Mouse (Mus musculus): ENCODE measurements around the gene Tnni1. TPM values are rescaled to one million over a fixed set of nuclear protein-coding genes. Genes with fewer than 3 reads are reported as not detected.
A peak's percentile ranks its signal among the peaks of the same experiment; 100 is the strongest.

The Tnni1 gene
- 2.1 and 2.2 TPM in 2 replicates for polyA plus RNA-seq (2012; rRNA removed)

GRCm38 (mm10) chr1:135778780-135779535, at the start of gene Tnni1:
Tnni1 (plus strand) TSS chr1:135779434.
- peak; percentile 23 for DNase-seq
- no peak for TF ChIP-seq CTCF (IDR thresholded peaks at IDR 0.05; ENCODE audit: borderline replicate concordance, control insufficient read depth, extremely low read depth, insufficient read depth, low read length, poor library complexity)
- TF ChIP-seq POLR2A (IDR thresholded peaks at IDR 0.05; ENCODE audit: control insufficient read depth, extremely low read depth, insufficient read depth, low read length, poor library complexity), result no peak
- Histone ChIP-seq H3K27ac (ENCODE audit: control insufficient read depth, insufficient read depth, low read length) (no peak within 1 kb of the TSS), H3K4me1 (replicated peaks; ENCODE audit: control insufficient read depth, insufficient read depth, low read length) (peaks cover 8% of the 10 kb centered on the region), H3K36me3 (ENCODE audit: control insufficient read depth, insufficient read depth, low read length) (no peaks in the 10 kb centered on the region), H3K27me3 (ENCODE audit: control insufficient read depth, insufficient read depth, low read length) (no peaks in the 10 kb centered on the region), H3K4me3 (ENCODE audit: control insufficient read depth, insufficient read depth, low read length) (no peak within 1 kb of the TSS)
- WGBS, result 6% methylated on average over 22 of the region's 22 CpGs

GRCm38 (mm10) chr1:135729821-135730220, 49.4 kb upstream of the Tnni1 start:
- no peak for DNase-seq
- H3K27me3 ChIP-seq (ENCODE audit: control insufficient read depth, insufficient read depth, low read length), result no peaks in the 10 kb centered on the region
- H3K27ac ChIP-seq (ENCODE audit: control insufficient read depth, insufficient read depth, low read length), result peak overlapping the region; percentile 78
- peak overlapping the region; percentile 78 for H3K4me3 ChIP-seq (ENCODE audit: control insufficient read depth, insufficient read depth, low read length)
- H3K4me1 ChIP-seq (replicated peaks; ENCODE audit: control insufficient read depth, insufficient read depth, low read length), result peaks cover 43% of the 10 kb centered on the region
- TF ChIP-seq CTCF (IDR thresholded peaks at IDR 0.05; ENCODE audit: borderline replicate concordance, control insufficient read depth, extremely low read depth, insufficient read depth, low read length, poor library complexity) (no peak), POLR2A (IDR thresholded peaks at IDR 0.05; ENCODE audit: control insufficient read depth, extremely low read depth, insufficient read depth, low read length, poor library complexity) (no peak)
- H3K36me3 ChIP-seq (ENCODE audit: control insufficient read depth, insufficient read depth, low read length), result no peaks in the 10 kb centered on the region
- WGBS, result 21% methylated on average over 4 of the region's 4 CpGs

DNA sequence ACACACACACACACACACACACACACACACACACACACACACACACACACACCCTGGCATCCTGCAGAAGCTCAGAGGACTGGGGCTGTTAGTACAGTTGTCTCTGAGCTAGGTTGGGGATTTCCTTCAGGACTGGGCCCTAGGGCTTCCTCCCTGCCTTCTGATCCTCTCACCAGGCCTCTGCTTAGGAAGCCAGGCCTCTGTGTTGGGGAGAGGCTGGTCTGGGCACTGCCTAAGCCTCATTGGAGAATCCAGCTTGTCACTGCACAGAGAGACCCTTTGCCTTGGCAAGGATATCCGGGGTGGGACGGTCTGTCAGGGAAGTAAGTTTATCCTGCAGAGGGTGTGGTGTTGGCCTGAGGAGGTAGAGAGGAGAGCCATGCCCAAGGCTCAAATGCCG, 48.9 kb upstream of the Tnni1 start:
- WGBS, result 15% methylated on average over 3 of the region's 3 CpGs

DNA sequence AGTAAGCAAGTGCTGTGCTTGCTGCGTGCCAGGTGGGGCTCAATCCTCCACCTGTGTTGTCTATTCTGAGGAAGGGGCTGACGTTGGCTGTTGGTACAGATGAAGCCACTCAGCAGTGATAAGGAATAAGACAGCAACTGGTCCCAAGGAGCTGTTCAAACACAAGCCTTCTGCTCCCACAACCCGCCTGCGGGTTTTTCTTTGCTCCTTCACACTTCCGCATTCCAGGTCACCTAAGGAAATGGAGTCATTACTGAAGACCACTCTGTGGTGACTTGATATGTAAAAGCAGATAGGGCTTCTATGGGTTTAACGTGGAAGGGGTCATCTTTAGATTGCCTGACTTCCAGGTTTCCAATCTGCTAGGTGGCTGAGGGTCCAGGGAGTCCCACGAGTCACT, 47.8 kb upstream of the Tnni1 start:
- Histone ChIP-seq H3K36me3 (ENCODE audit: control insufficient read depth, insufficient read depth, low read length) (no peaks in the 10 kb centered on the region), H3K4me3 (ENCODE audit: control insufficient read depth, insufficient read depth, low read length) (no peak overlapping the region), H3K4me1 (replicated peaks; ENCODE audit: control insufficient read depth, insufficient read depth, low read length) (peaks cover 34% of the 10 kb centered on the region), H3K27ac (ENCODE audit: control insufficient read depth, insufficient read depth, low read length) (no peak overlapping the region), H3K27me3 (ENCODE audit: control insufficient read depth, insufficient read depth, low read length) (no peaks in the 10 kb centered on the region)
- no peak for DNase-seq
- TF ChIP-seq CTCF (IDR thresholded peaks at IDR 0.05; ENCODE audit: borderline replicate concordance, control insufficient read depth, extremely low read depth, insufficient read depth, low read length, poor library complexity) (no peak), POLR2A (IDR thresholded peaks at IDR 0.05; ENCODE audit: control insufficient read depth, extremely low read depth, insufficient read depth, low read length, poor library complexity) (no peak)
- 59% methylated on average over 7 of the region's 7 CpGs for WGBS

More for the DNA sequence above, 48.9 kb upstream of the Tnni1 start:
- H3K27me3 ChIP-seq (ENCODE audit: control insufficient read depth, insufficient read depth, low read length), result no peaks in the 10 kb centered on the region
- TF ChIP-seq CTCF (IDR thresholded peaks at IDR 0.05; ENCODE audit: borderline replicate concordance, control insufficient read depth, extremely low read depth, insufficient read depth, low read length, poor library complexity), result no peak
- no peak for TF ChIP-seq POLR2A (IDR thresholded peaks at IDR 0.05; ENCODE audit: control insufficient read depth, extremely low read depth, insufficient read depth, low read length, poor library complexity)
- DNase-seq, result no peak
- peak overlapping the region; percentile 78 for H3K4me3 ChIP-seq (ENCODE audit: control insufficient read depth, insufficient read depth, low read length)
- H3K36me3 ChIP-seq (ENCODE audit: control insufficient read depth, insufficient read depth, low read length), result no peaks in the 10 kb centered on the region
- H3K4me1 ChIP-seq (replicated peaks; ENCODE audit: control insufficient read depth, insufficient read depth, low read length), result peaks cover 40% of the 10 kb centered on the region
- no peak overlapping the region for H3K27ac ChIP-seq (ENCODE audit: control insufficient read depth, insufficient read depth, low read length)

DNA sequence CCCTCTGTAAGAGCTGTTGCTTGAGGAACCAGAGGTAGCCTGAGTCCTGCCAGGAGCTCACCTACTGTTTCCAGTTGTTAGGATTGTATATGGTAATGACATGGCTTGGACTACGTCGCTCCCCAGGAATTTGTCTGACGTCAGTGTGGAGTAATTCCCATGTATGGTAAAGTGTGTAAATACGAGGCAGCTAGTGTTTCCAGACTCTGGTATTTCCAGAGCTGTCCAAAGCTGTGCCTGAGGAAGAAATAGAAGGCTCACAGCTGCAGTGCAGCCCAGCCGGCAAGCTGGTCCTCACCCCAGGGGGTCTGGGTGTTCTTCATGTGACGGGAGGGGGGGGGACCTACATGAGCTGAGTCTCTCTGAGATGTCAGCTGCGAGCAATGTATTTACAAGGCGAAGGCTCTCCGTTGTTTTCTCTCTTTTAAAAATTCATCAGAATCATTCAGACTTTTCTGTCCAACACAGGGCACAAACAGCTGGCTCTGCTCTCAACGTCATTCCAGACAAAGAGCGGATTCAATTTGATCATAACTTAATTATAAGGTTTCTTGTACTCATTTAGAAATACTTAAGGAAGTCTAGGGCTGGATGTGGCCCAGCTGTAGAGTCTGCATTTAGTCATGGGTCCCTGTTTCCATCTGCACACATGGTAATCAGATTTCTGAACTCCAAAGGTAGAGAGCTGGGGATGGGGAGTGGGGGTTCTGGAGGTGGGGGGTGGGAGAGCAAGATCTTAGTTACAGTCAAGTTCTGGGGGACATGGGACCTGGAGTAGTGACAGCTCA, 47.1 kb upstream of the Tnni1 start:
- Histone ChIP-seq H3K27me3 (ENCODE audit: control insufficient read depth, insufficient read depth, low read length) (no peaks in the 10 kb centered on the region), H3K36me3 (ENCODE audit: control insufficient read depth, insufficient read depth, low read length) (no peaks in the 10 kb centered on the region), H3K27ac (ENCODE audit: control insufficient read depth, insufficient read depth, low read length) (no peak overlapping the region), H3K4me1 (replicated peaks; ENCODE audit: control insufficient read depth, insufficient read depth, low read length) (peaks cover 34% of the 10 kb centered on the region), H3K4me3 (ENCODE audit: control insufficient read depth, insufficient read depth, low read length) (no peak overlapping the region)
- no peak for DNase-seq
- 90% methylated on average over 11 of the region's 11 CpGs for WGBS
- TF ChIP-seq CTCF (IDR thresholded peaks at IDR 0.05; ENCODE audit: borderline replicate concordance, control insufficient read depth, extremely low read depth, insufficient read depth, low read length, poor library complexity) (no peak), POLR2A (IDR thresholded peaks at IDR 0.05; ENCODE audit: control insufficient read depth, extremely low read depth, insufficient read depth, low read length, poor library complexity) (no peak)

GRCm38 (mm10) chr1:135734225-135734937, 44.9 kb upstream of the Tnni1 start:
- no peak for DNase-seq
- WGBS, result 83% methylated on average over 7 of the region's 7 CpGs
- Histone ChIP-seq H3K27ac (ENCODE audit: control insufficient read depth, insufficient read depth, low read length) (no peak overlapping the region), H3K36me3 (ENCODE audit: control insufficient read depth, insufficient read depth, low read length) (peaks cover 3% of the 10 kb centered on the region), H3K27me3 (ENCODE audit: control insufficient read depth, insufficient read depth, low read length) (no peaks in the 10 kb centered on the region), H3K4me1 (replicated peaks; ENCODE audit: control insufficient read depth, insufficient read depth, low read length) (peaks cover 22% of the 10 kb centered on the region), H3K4me3 (ENCODE audit: control insufficient read depth, insufficient read depth, low read length) (no peak overlapping the region)
- TF ChIP-seq POLR2A (IDR thresholded peaks at IDR 0.05; ENCODE audit: control insufficient read depth, extremely low read depth, insufficient read depth, low read length, poor library complexity), result no peak
- no peak for TF ChIP-seq CTCF (IDR thresholded peaks at IDR 0.05; ENCODE audit: borderline replicate concordance, control insufficient read depth, extremely low read depth, insufficient read depth, low read length, poor library complexity)

All from thymus, adult 2 months (tissue).